Mouse (Mus musculus) liver, adult (tissue): ENCODE measurements around the gene Trp53i11.

Experiments used
- GATA4 ChIP-seq: IDR thresholded peaks from 2 replicates; pipeline ENCODE4 v1.6.1; 2014; ENCODE audit warnings: mild to moderate bottlenecking, low read length; ENCODE audit not compliant: insufficient replicate concordance

Gene Trp53i11

DNA sequence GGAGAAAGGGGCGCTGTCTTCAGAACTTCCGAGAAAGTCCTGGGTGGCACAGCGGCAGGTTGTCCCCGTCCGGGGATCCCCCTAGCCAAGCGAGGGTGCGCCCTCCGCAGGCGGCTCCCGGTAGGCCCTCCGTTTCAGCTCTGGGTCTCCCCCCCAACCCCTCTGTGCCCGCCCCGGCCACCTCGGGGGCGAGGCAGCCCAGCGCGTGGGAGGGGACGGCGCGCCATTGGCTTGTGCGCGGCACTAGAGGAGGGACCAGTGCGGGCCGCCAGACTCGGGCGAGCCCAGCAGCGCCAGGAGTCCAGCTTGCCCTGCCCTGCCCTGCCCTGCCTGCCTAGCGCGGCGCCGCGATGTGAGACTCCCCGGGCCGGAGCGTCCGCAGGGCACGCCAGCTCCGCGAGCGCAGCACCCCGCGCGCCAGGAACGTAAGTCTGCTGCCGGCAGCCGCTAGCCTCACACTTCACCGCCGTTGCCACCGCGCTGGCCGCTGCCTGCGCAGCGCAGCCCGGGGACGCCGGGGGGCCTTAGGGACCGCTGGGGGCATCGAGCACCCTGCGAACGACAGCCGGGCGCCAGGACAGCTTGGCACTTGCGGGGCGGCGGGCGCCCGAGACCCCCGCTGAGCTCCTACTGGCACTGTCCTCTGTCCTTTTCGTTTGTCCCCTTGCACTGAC, at the start of gene Trp53i11:
Gene Trp53i11, plus strand, starts transcription at position 226 of the 674 bp plus-strand sequence.
- TF ChIP-seq GATA4 = no peak

- no peak for TF ChIP-seq GATA4
Measured at GRCm38 (mm10) chr2:93139476-93139875, 47.9 kb upstream of the Trp53i11 start.

GRCm38 (mm10) chr2:93141329-93141728, 46.0 kb upstream of the Trp53i11 start:
- no peak for TF ChIP-seq GATA4

DNA sequence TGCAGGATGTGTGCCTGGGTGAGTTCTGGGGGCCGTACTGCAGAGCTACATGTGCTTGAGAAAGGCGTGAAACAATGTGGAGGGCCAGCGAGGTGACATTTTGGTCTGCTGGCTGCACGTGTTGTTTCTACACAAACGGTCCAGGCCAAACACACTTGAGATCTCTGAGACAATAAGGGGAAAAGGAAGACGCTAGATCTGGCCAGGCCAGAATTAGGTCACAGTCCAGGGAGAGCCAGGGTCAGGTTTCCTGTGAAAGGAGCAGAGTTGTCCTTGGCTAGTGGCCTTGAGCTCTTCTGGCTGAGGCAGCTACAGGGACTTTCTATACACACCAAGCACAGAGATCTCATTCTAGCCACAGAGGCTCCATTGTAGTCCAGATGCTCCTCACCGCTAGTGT, 44.7 kb upstream of the Trp53i11 start:
- peak; percentile 82; the same call in 1 of the 2 replicates for TF ChIP-seq GATA4

DNA sequence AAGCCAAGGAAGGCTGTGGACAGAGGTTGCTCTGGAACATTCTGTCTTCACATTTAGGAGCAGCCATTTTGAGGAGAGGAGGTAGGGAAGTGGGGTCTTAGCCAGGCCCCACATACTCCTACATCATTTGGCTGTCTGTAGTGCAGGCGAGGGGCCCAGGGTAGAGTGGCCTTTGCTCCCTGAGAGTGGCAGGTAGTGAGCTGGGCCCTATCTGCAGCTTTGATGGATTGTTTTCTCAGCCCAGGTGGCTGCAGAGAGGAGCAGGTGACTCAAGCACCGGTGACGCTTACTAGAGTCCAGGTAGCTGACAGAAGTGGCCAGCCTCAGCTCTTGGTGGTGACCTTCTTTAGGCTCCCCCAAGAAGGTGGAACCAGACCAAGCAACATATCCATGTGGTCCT, 43.2 kb upstream of the Trp53i11 start:
- TF ChIP-seq GATA4 = no peak

DNA sequence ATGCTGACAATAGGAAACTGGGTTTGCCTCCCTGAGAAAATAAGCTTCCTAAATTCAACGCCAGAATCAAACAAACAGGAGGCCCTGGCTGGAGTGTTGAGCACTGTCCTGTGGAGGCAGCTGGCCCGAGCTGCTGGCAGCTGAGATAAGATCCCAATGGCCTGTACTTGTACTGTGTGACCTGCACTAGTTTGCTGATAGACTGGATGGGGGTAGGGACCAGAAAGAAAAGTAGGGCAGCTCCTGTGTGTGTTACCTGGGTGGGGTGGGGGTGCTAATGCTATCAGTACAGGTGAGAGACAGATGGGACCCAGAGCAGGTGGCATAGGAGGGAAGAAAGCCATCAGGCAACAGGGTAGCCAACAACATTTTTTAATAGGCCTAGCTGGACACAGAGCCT, 37.3 kb upstream of the Trp53i11 start:
- no peak for TF ChIP-seq GATA4

GRCm38 (mm10) chr2:93150673-93151450, 36.5 kb upstream of the Trp53i11 start:
- no peak for TF ChIP-seq GATA4

DNA sequence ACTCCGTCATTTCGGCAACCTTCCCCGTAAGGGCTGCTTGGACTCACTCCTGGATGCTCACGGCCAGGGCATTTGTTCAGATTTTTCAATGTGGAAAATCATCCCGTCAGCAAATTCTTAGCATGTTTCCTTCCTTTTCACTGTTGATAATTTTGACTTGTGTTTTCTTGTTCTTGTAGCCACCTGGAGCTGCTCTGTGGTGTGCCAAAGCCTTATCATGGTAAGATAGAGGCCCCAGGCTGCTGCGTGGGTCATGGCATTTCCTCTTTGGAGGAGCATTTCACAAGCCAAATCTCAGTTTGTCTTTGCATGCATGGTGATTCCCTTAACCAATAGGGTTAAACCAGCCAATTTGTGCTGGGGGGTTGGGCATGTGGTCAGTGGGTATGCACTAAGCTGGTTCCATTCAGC, 35.2 kb upstream of the Trp53i11 start:
- peak; percentile 86; the same call in 1 of the 2 replicates for TF ChIP-seq GATA4

DNA sequence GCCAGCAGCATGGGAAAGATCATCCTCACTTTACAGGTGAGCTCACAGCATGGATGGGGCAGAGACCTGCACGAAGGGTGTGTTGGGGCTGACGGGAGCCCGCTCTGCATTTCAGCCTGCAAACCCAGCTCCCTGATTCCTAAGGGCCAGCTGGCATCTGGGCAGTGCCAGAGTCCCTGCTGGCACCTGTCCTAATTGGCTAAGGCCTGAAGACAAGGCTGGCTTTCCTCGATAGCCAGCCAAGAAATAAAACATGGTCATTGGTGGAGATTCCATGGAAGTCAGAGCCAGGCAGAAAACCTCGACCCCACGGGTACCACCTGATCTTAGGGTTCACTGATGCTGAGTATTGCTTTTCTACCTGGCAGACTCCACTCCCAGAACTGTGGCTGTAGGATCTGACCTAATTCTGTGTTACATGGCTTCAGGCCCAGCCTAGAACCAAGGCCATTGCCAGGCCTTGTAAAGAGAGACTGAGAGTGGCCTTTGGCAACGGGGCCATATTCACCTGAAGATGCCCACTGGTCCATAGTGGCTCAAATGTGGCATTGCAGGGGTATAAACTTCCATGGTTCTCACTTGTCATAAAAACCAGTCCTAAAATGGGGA, 34.4 kb upstream of the Trp53i11 start:
- no peak for TF ChIP-seq GATA4

- TF ChIP-seq GATA4 = no peak
Measured at GRCm38 (mm10) chr2:93153833-93154232, 33.5 kb upstream of the Trp53i11 start.

GRCm38 (mm10) chr2:93154486-93155032, 32.8 kb upstream of the Trp53i11 start:
- TF ChIP-seq GATA4 = no peak

GRCm38 (mm10) chr2:93160467-93161035, 26.8 kb upstream of the Trp53i11 start:
- no peak for TF ChIP-seq GATA4

DNA sequence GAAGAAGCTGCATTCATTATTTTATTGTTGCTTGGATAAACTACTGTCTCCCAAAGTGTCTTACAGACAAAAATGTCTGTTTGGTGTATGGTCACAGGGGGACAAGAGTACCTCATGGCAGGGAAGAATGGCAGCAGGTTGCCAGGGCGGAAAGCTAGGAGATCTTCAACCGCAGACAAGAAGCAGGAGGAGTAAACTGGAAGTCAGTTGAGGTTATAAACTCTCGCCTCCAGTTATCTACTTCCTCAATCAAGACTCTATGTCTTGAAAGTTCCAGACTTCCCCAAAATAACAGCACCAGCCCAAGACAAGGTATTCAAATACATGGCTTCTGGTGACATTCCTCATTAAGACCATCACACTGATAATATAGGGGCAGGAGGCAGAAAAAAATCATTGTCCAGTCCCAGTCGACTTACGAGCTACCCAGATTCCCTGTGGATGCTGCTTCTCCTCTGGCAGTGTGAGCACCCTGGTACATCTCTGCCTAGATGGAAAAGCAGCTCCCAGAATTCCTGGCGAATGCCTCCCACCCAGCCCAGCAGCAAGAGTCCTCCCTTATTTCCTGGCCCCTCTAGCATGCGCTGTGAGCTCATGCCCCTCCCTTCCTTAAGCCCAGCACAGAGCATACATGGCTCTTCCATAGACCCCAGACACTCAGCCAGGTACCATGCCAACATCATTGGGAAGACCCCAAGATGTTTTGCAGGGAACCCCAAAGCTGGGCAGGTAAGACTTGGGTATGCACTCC, 25.3 kb upstream of the Trp53i11 start:
- no peak for TF ChIP-seq GATA4

DNA sequence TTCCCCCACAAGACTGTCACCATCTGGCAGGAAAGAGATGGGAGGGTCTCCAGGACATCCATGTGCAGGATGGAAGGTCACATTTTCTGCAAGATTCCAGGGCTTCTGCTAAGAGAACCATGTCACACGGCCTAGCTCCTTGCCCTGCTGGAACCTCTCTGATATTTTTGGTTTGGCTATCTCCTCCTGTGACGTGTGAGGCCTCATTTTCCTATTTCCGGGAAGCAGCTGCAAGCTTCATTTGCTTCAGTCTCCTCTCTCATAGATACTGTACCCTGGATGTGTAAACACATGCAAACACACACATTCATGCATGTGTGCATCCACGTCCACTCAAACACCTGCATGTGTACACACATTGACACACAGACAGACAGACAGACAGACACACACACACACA, 24.6 kb upstream of the Trp53i11 start:
- TF ChIP-seq GATA4 = no peak

GRCm38 (mm10) chr2:93163317-93163716, 24.0 kb upstream of the Trp53i11 start:
- TF ChIP-seq GATA4 = no peak
